Mouse (Mus musculus) heart, adult 2 months (tissue): ENCODE measurements at regions not wholly inside any gene's neighbourhood (a gene's known extent, or its start where the extent isn't known, plus 50 kb on each side); places are given as distances from the start of the nearest gene placed in this dataset.

ENCODE experiments used
- CTCF ChIP-seq: fragments of 200-600 bp; IDR thresholded peaks from 2 replicates; pipeline ENCODE4 v1.8.1; 2022; ENCODE audit warnings: antibody characterized with exemption, mild to moderate bottlenecking, moderate library complexity
- EP300 ChIP-seq: fragments of 200-500 bp; IDR thresholded peaks from 2 replicates; pipeline ENCODE4 v1.6.1; 2011; ENCODE audit warnings: low read depth, low read length, control low read depth; ENCODE audit not compliant: insufficient read depth
- POLR2A ChIP-seq: fragments of 200-500 bp; IDR thresholded peaks from 2 replicates; pipeline ENCODE4 v1.6.1; 2011; ENCODE audit warnings: mild to moderate bottlenecking, low read depth, low read length, control low read depth; ENCODE audit not compliant: insufficient read depth

GRCm38 (mm10) chr14:71692752-71693437 is 798.7 kb downstream of the Gm9195 start:
- TF ChIP-seq CTCF (no peak), POLR2A (no peak), EP300 (no peak)
